Mouse (Mus musculus) CH12.LX (cell line): ENCODE measurements around the gene Slc2a12.

Experiments used
- CTCF ChIP-seq, 2 experiments: IDR thresholded peaks in 1 of 2; conservative IDR thresholded peaks in 1 of 2; 2 replicates each; pipeline ENCODE4 v1.5.1; 2011 to 2012; ENCODE audit warnings: low read depth in 2 of 2, low read length in 2 of 2, improper control_type of control experiment in 1 of 2, inconsistent platforms in 1 of 2, mild to moderate bottlenecking in 1 of 2, moderate library complexity in 1 of 2
- E2F4 ChIP-seq: IDR thresholded peaks from 2 replicates; pipeline ENCODE4 v1.6.1; 2011; ENCODE audit warnings: low read depth, low read length, improper control_type of control experiment; ENCODE audit not compliant: insufficient replicate concordance
- ELF1 ChIP-seq: IDR thresholded peaks from 2 replicates; pipeline ENCODE4 v1.6.1; 2014; ENCODE audit warnings: low read depth, mild to moderate bottlenecking, inconsistent platforms, low read length, improper control_type of control experiment
- EP300 ChIP-seq: IDR thresholded peaks from 2 replicates; pipeline ENCODE4 v1.6.1; 2011; ENCODE audit warnings: low read length, improper control_type of control experiment
- HCFC1 ChIP-seq: IDR thresholded peaks from 2 replicates; pipeline ENCODE4 v1.6.1; 2012; ENCODE audit warnings: low read depth, mild to moderate bottlenecking, inconsistent platforms, low read length, improper control_type of control experiment
- MAX ChIP-seq: IDR thresholded peaks from 2 replicates; pipeline ENCODE4 v1.6.1; 2011; ENCODE audit warnings: low read length, improper control_type of control experiment
- MAZ ChIP-seq: IDR thresholded peaks from 2 replicates; pipeline ENCODE4 v1.6.1; 2012; ENCODE audit warnings: low read depth, mild to moderate bottlenecking, inconsistent platforms, low read length, improper control_type of control experiment, moderate library complexity
- MEF2A ChIP-seq: IDR thresholded peaks from 2 replicates; pipeline ENCODE4 v1.6.1; 2014; ENCODE audit warnings: low read depth, mild to moderate bottlenecking, inconsistent platforms, low read length, improper control_type of control experiment, borderline replicate concordance
- POLR2A ChIP-seq: IDR thresholded peaks from 2 replicates; pipeline ENCODE4 v1.6.1; 2011; ENCODE audit warnings: low read depth, mild to moderate bottlenecking, improper control_type of control experiment, low read length
- POLR2AphosphoS2 ChIP-seq: IDR thresholded peaks from 2 replicates; pipeline ENCODE4 v1.6.1; 2011; ENCODE audit warnings: low read depth, low read length, improper control_type of control experiment
- SIN3A ChIP-seq: IDR thresholded peaks from 2 replicates; pipeline ENCODE4 v1.6.1; 2012; ENCODE audit warnings: low read length, improper control_type of control experiment, inconsistent platforms
- TBP ChIP-seq: conservative IDR thresholded peaks from 2 replicates; pipeline ENCODE4 v1.6.1; 2011; ENCODE audit warnings: low read depth, low read length, improper control_type of control experiment
- ZC3H11A ChIP-seq: IDR thresholded peaks from 2 replicates; pipeline ENCODE4 v1.6.1; 2012; ENCODE audit warnings: low read depth, mild to moderate bottlenecking, inconsistent platforms, low read length, improper control_type of control experiment

DNA sequence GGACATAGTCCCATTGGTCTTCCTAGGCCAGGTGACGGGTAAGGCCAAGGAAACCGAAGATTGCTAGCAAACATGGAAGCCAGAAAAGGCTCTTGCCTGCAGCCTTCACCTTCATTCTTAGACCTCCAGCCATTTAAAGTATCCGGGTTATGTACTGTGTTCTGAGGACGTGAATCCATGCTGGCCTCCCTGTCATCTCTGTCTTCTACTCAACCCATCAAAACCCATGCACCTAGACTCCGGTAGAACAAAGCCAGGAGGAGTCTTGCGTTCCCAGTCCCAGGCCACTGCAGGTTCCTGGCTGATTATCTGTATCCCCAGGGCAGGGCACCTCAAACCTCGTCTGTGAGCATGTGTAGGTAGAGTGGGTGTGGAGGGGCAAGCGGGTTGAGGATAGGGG is 30.3 kb upstream of the Slc2a12 start:
- TF ChIP-seq E2F4 (no peak), MAZ (no peak), POLR2AphosphoS2 (no peak), MAX (no peak), CTCF (conservative IDR thresholded peaks at IDR 0.05 in 1 of 2, IDR thresholded peaks at IDR 0.05 in 1 of 2; ENCODE audit: low read depth in 2 of 2, low read length in 2 of 2) (no peak), EP300 (no peak), POLR2A (no peak), ZC3H11A (no peak), TBP (no peak), HCFC1 (no peak), MEF2A (no peak), ELF1 (no peak), SIN3A (no peak)
